Mouse (Mus musculus) adrenal gland, postnatal 4 days (tissue): ENCODE results near the gene Ccdc159. TPM values are rescaled to one million over a fixed set of nuclear protein-coding genes. Genes with fewer than 3 reads are reported as not detected.

Source experiments
- DNase-seq, 2 experiments: peaks; one replicate each; pipeline ENCODE4 v3.0.0; 2021 to 2022; ENCODE audit warnings: low spot score in 2 of 2, mixed read lengths in 2 of 2
- total RNA-seq, 2 experiments: library from RNA; stranded (reverse); gene quantifications; 2 replicates each; pipeline ENCODE4 v1.2.3; 2021

Ccdc159 gene
- total RNA-seq, 2 experiments from 2014 or later: 13.3 to 14.2 TPM

GRCm38 (mm10) chr9:21960135-21960534, 32.9 kb downstream of the Ccdc159 start:
- DNase-seq: no peak

GRCm38 (mm10) chr9:21960558-21961208, 33.4 kb downstream of the Ccdc159 start:
- no peak for DNase-seq

GRCm38 (mm10) chr9:21961366-21961980, 34.2 kb downstream of the Ccdc159 start:
- DNase-seq: no peak

GRCm38 (mm10) chr9:21962010-21962409, 34.7 kb downstream of the Ccdc159 start:
- no peak for DNase-seq

- DNase-seq: peak; percentile 35 to 49
These were observed 35.3 kb downstream of the Ccdc159 start for GRCm38 (mm10) chr9:21962416-21963059.

- no peak for DNase-seq
These were observed 36.1 kb downstream of the Ccdc159 start, which contains the start of gene Epor for GRCm38 (mm10) chr9:21963417-21963816. Gene Epor (minus strand): TSS chr9:21963506.

- DNase-seq: no peak
These were observed 41.6 kb downstream of the Ccdc159 start for GRCm38 (mm10) chr9:21968883-21969282.

GRCm38 (mm10) chr9:21969304-21969703, 42.0 kb downstream of the Ccdc159 start:
- no peak for DNase-seq

GRCm38 (mm10) chr9:21976626-21977175, 49.4 kb downstream of the Ccdc159 start:
- DNase-seq: no peak

GRCm38 (mm10) chr9:21977331-21977730, 50.1 kb downstream of the Ccdc159 start:
- DNase-seq: no peak

- DNase-seq: no peak
These were observed 50.7 kb downstream of the Ccdc159 start for GRCm38 (mm10) chr9:21977972-21978371.

- no peak for DNase-seq
These were observed 51.3 kb downstream of the Ccdc159 start for GRCm38 (mm10) chr9:21978398-21979128.

GRCm38 (mm10) chr9:21983911-21984310, 56.6 kb downstream of the Ccdc159 start:
- DNase-seq: no peak

Other genes starting within 250 kb of the Ccdc159 start
- 10 to 100 TPM; 26.7 to 31.9 TPM for gene Ldlr, start 204.0 kb upstream of the Ccdc159 start, total RNA-seq
- gene Spc24, start 167.2 kb upstream of the Ccdc159 start, total RNA-seq: 10 to 100 TPM; 19.6 to 22.8 TPM
- 10 to 100 TPM; 52.5 to 57.4 TPM for gene Kank2, start 128.7 kb upstream of the Ccdc159 start, total RNA-seq
- 1 to 10 TPM; 1.3 to 7.3 TPM for gene Angptl8, start 92.0 kb upstream of the Ccdc159 start, total RNA-seq
- gene Dock6, start 74.8 kb upstream of the Ccdc159 start, total RNA-seq: 10 to 100 TPM; 74.7 to 79.1 TPM
- gene Rab3d, start 9.3 kb upstream of the Ccdc159 start, total RNA-seq: 10 to 100 TPM; 55.5 to 60.2 TPM
- gene Tmem205, start 85 bp downstream of the Ccdc159 start, total RNA-seq: 100 to 1,000 TPM; 242 to 269 TPM
- gene Plppr2, start 9.6 kb downstream of the Ccdc159 start, total RNA-seq: 10 to 100 TPM; 39.4 to 41.6 TPM
- gene Swsap1, start 28.3 kb downstream of the Ccdc159 start, total RNA-seq: 10 to 100 TPM; 15.9 to 16.1 TPM
- gene Epor, start 36.0 kb downstream of the Ccdc159 start, total RNA-seq: 10 to 100 TPM in 1 of 2 experiments, 1 to 10 TPM in 1; 7.7 to 10.2 TPM
- 10 to 100 TPM; 26.1 to 36.2 TPM for gene Rgl3, start 62.0 kb downstream of the Ccdc159 start, total RNA-seq
- 1 to 10 TPM; 1.4 to 2.0 TPM for gene Ccdc151, start 75.2 kb downstream of the Ccdc159 start, total RNA-seq
- gene Prkcsh, start 75.3 kb downstream of the Ccdc159 start, total RNA-seq: 100 to 1,000 TPM; 148 to 155 TPM
- gene Elavl3, start 124.6 kb downstream of the Ccdc159 start, total RNA-seq: 1 to 10 TPM; 7.0 to 9.5 TPM
- gene Gm49318, start 143.8 kb downstream of the Ccdc159 start, total RNA-seq: not detected
- gene Zfp653, start 143.9 kb downstream of the Ccdc159 start, total RNA-seq: 10 to 100 TPM; 14.5 to 16.5 TPM
- 10 to 100 TPM; 37.4 to 39.2 TPM for gene Ecsit, start 158.0 kb downstream of the Ccdc159 start, total RNA-seq
- gene Cnn1, start 171.7 kb downstream of the Ccdc159 start, total RNA-seq: 1 to 10 TPM in 1 of 2 experiments, under 1 TPM in 1; 0.81 to 1.6 TPM
- gene Elof1, start 189.7 kb downstream of the Ccdc159 start, total RNA-seq: 10 to 100 TPM; 74.2 to 78.4 TPM
- gene Acp5, start 208.2 kb downstream of the Ccdc159 start, total RNA-seq: 10 to 100 TPM; 12.9 to 13.0 TPM
- gene Pigyl, start 229.4 kb downstream of the Ccdc159 start, total RNA-seq: 10 to 100 TPM; 55.8 to 62.3 TPM